Mouse (Mus musculus) Patski (cell line): ENCODE data around the gene D7Ertd443e. TPM values are rescaled to one million over a fixed set of nuclear protein-coding genes. Genes with fewer than 3 reads are reported as not detected.

ENCODE experiments used
- ATAC-seq: fragments of 100-300 bp; one replicate; pipeline ENCODE4 v1.8.0; 2021
- CTCF ChIA-PET: fragments of 350-600 bp; sonication (Branson Sonifier 250); formaldehyde crosslinking; loops from one replicate; lab custom pipeline; 2022; ENCODE audit warnings: inconsistent platforms; lab: Charles Lee
- POLR2A ChIA-PET: fragments of 350-600 bp; sonication (Branson Sonifier 250); formaldehyde crosslinking; loops from one replicate; lab custom pipeline; 2022; ENCODE audit warnings: antibody characterized with exemption, inconsistent platforms; lab: Charles Lee
- DNase-seq: peaks from one replicate; pipeline ENCODE4 v3.0.0-alpha.2; 2011; ENCODE audit warnings: low read depth, low spot score
- H3K27me3 ChIP-seq: fragments of 371-371 bp; one replicate; pipeline ENCODE4 v1.5.1; 2021
- CTCF ChIP-seq: fragments of 100-300 bp; IDR thresholded peaks from one replicate; pipeline ENCODE4 v1.5.1; 2021
- in situ Hi-C: fragments of 300-500 bp; cut with MboI; formaldehyde crosslinking; loops from 3 replicates; pipeline ENCODE4 v1.11.1; 2018; ENCODE audit warnings: low pct_unique_long_range_greater_than_20kb, mixed read lengths
- polyA plus RNA-seq: library from polyadenylated mRNA; unstranded; gene quantifications from one replicate; pipeline ENCODE4 v1.2.3, GENCODE M21; 2021

D7Ertd443e gene
- polyA plus RNA-seq, 1 experiment from 2014 or later = 0.31 TPM

DNA sequence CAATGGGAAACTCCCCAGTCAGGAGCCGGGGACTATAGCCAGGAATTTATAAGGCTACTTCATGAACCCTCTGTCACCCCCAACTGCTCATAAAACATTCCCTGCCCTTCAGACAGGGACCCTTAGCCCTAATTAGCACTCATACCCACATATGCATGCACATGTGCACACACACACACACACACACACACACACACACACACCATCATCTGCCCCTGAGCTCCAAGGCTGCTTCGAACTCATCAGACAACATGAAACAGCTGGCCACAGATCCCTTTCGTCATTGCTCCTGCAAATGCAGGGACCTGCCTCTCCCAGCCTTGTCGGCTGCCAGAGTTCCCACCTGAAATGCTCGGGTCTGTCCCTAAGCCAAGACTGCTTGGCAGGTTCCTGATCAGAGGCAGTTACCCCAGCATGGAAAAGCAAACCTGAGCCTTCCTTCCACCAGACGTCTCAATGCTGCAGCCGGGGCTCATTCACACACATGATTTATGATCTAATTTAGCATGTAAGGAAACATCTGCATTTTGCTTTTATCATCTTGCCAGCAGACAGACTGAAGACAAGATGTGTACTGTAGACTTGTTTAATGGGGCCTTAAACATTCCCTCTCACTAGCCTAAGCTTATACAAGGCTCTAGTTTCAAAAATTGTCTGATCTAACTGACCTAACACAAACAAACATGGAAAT is 95.7 kb downstream of the D7Ertd443e start:
- no peaks in the 10 kb centered on the region for H3K27me3 ChIP-seq
- DNase-seq = no peak
- no peak for ATAC-seq
- no peak for TF ChIP-seq CTCF
- in situ Hi-C loops = no loop called here
- ChIA-PET CTCF (no interaction called here), POLR2A (interaction anchor here (0.9 to 1.6 kb wide), 2 partner anchors 9 to 12 kb away, joined by 3 to 6 read pairs; no protein-coding TSS in a partner anchor)

DNA sequence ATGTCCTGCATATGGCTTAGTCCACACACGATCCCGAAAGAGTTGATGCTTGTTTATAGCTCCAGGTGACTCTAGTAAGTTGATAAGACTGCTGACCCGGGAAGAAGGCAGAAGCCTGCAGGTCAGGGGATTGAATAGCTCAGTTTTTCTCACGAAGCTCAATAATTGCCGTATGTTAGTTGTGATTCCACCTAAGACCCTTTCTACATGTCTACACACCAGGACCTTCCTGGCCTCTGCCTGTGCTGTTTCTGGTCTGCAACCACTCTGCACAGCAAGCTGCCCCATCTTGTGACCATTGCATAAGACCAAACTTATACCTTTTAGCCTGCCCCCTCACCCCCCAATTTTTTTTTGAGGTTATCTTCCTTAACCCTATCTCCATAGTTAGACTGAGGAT is 96.3 kb downstream of the D7Ertd443e start:
- CTCF ChIA-PET = interaction anchor here (0.8 kb wide), 1 partner anchor 10 kb away, joined by 3 read pairs; no protein-coding TSS in a partner anchor
- POLR2A ChIA-PET = interaction anchor here (0.5 to 1.6 kb wide), 5 partner anchors 10 to 83 kb away, joined by 3 to 6 read pairs (median 3); no protein-coding TSS in a partner anchor

DNA sequence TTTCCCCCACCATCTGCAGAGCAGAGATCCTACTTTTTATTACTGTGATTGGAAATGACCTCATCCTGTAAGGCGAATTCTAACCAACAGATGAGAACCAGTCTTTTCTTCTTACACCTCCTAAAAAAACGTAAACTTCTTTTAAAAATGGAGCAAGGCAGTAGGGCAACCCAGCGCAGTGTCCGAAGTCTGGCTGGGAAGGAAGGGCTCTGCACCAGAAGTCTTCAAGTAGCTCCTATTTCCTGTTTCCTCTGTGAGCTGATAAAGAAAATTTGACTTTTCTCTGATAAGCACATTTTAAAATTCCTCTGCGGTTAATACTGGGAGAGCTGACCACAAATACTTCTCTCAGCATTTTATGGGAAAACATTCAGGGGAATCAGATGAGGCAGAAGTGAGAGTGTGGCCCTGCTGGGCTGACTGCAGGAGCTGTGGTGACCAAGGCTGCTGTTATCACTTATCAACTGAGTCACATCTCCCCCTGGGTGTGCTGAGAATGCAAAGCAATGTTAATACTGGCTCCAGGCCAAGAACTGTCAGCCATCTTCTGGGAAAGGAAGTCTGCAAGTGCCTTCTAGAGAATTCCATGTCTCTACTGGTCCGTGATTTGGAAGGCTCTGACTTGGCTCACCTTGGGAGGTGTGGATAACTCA is 97.8 kb downstream of the D7Ertd443e start:
- CTCF ChIA-PET = no interaction called here
- POLR2A ChIA-PET = no interaction called here
- no peaks in the 10 kb centered on the region for H3K27me3 ChIP-seq
- TF ChIP-seq CTCF = no peak
- DNase-seq (peak; percentile 89), ATAC-seq (peak; percentile 92)
- in situ Hi-C loops = no loop called here

More for the DNA sequence above, 96.3 kb downstream of the D7Ertd443e start:
- ATAC-seq = no peak
- no peak for DNase-seq
- in situ Hi-C loops = no loop called here
- no peaks in the 10 kb centered on the region for H3K27me3 ChIP-seq
- no peak for TF ChIP-seq CTCF

DNA sequence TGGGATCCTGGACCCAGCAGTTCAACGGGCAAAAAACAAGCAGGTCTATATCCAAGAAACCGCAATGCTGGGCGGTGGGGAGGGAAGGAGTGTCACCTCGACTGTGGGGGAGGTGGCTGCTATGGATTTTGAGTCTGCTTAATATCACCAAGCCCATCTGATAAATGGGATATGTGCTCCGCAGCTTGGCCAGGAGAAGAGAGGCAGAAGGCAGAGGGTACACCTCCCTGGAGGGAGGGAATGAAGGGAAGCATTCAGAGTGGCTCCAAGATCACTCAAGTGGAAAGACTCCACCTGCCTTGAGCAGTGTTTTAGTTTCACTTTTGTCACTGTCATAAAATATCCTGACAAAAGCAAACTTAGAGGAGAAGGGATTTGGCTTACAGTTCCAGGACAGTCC is 112.5 kb downstream of the D7Ertd443e start:
- no peak for TF ChIP-seq CTCF
- ChIA-PET CTCF (interaction anchor here (1.7 kb wide), 1 partner anchor 10 kb away, joined by 4 read pairs; no protein-coding TSS in a partner anchor), POLR2A (no interaction called here)
- no peak for ATAC-seq
- no peaks in the 10 kb centered on the region for H3K27me3 ChIP-seq
- no peak for DNase-seq
- in situ Hi-C loops = loop anchor here (25.0 kb wide), 1 partner anchor 489 kb away; no protein-coding TSS in a partner anchor

DNA sequence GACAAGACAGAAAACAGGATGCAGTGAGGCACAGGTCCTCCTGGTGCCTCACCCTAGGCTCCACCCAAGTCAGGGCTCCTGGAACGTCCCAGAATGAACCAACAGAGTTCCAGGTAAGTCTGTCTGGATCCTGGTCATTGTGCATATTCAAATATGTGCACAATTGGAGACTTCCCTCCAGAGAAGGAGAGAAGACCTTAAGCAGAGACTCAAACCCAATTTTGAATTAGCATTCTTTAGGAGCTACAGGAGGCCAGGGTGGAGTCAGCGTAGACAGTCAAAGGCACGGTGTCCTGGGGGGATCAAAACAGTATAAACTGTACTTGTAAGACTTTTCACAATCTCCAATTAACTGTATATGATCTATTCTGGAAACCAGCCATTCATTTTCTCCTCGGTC is 113.0 kb downstream of the D7Ertd443e start:
- DNase-seq (no peak), ATAC-seq (no peak)
- no peaks in the 10 kb centered on the region for H3K27me3 ChIP-seq
- in situ Hi-C loops = loop anchor here (25.0 kb wide), 1 partner anchor 490 kb away; no protein-coding TSS in a partner anchor
- ChIA-PET CTCF (interaction anchor here (1.7 kb wide), 1 partner anchor 10 kb away, joined by 4 read pairs; no protein-coding TSS in a partner anchor), POLR2A (no interaction called here)
- no peak for TF ChIP-seq CTCF

DNA sequence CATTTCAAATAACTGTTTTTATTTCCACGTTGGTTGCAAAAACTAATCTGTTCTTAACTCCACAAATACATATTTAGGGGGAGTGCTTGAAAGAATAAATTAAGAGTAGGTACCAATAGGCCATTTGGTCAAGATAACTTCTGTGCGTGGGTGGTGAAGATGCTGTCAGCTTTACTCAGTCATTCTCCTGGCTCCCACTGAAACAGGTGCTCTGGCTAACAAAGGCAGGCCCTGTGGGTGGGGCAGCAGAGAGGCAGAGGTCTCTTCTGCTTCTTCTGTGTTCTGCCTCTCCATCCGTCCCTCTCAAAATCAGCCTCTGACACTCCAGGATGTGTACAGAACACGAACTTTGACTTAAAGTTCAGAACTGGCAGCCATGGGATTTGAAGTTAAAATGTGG is 119.7 kb downstream of the D7Ertd443e start:
- H3K27me3 ChIP-seq = no peaks in the 10 kb centered on the region
- POLR2A ChIA-PET = no interaction called here
- in situ Hi-C loops = loop anchor here (10.0 to 25.0 kb wide), 3 partner anchors 279 to 497 kb away; no protein-coding TSS in a partner anchor
- TF ChIP-seq CTCF = no peak
- no peak for ATAC-seq
- DNase-seq = no peak
- CTCF ChIA-PET = interaction anchor here (1.0 kb wide), 1 partner anchor 13 kb away, joined by 3 read pairs; no protein-coding TSS in a partner anchor

DNA sequence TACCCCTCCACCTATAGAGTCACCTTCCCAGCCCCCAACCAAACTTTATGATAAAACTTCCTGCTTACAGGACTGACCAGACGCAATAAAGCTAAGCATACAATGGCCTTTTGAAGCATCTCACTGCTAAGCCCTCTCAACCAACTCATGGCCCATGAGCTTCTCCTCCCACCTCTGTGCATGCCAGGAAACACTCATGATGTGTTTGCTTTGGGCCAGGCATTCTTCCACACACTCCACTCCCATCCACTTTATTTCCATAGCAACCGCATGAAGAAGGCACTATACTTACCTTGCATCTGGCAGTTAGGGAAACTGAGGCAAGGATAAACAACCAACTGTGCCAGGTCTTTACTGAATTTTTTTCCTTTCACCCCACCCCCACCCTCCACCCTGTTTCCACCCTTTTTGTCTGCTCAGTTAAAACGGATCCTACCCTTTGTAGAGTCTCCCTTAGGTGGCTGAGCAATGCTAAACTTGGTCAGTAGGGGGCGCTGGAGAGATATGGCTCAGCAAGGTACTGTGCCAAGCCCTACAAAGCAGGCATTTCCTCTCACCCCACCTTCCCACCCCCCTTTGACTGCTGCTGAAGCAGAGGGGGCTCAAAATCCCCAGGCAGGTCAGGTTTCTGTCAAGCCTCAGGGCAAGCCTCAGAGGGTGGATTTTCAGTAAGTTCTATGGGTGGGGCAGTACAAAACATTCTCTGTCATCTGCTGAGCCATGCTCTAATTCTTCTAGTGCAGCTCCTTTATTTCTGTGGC is 122.1 kb downstream of the D7Ertd443e start:
- ChIA-PET POLR2A (interaction anchor here (2.2 kb wide), 1 partner anchor 82 kb away, joined by 6 read pairs; no protein-coding TSS in a partner anchor), CTCF (interaction anchor here (0.8 to 2.3 kb wide), 9 partner anchors 20 to 408 kb away, joined by 3 to 9 read pairs (median 4); no protein-coding TSS in a partner anchor)
- peak; percentile 91 for TF ChIP-seq CTCF
- H3K27me3 ChIP-seq = no peaks in the 10 kb centered on the region
- in situ Hi-C loops = loop anchor here (5.0 to 25.0 kb wide), 5 partner anchors 84 to 499 kb away; no protein-coding TSS in a partner anchor
- DNase-seq = peak; percentile 94
- ATAC-seq = peak; percentile 68

DNA sequence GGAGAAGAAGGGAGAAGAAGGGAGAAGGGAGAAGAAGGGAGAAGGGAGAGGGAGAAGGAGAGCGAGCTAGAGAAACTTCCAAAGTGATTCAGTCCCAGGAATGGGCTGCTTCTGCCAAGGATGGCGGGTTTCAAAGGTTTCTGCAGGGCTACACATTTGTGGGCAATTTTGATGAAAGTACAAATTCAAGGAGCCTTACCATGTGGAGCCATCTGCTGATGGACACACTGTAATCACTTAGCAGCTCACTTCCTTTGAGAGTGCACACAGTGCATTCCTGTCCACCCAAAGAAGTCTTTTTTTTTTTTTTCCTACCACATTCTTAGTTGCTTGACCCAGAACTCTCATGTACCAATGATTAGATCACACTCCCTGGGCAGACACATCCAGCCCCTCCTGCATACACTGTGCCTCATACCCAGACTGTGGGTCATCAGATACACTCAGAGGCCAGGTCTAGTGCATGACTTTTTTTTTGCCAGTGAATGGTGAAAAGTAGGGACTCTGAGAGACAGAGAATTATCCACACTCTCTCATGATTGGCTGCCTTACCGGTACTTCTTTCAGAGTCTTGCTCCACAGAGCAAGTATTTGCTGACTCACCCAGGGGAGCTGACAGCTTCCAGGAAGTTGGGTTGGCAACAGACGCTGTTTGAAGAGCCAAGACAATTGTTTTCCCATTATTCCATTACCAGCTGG is 124.3 kb downstream of the D7Ertd443e start:
- CTCF ChIA-PET = interaction anchor here (0.8 to 1.1 kb wide), 2 partner anchors 408 to 451 kb away, joined by 3 read pairs; no protein-coding TSS in a partner anchor
- in situ Hi-C loops = loop anchor here (5.0 to 25.0 kb wide), 5 partner anchors 86 to 501 kb away; no protein-coding TSS in a partner anchor
- peak; percentile 58 for TF ChIP-seq CTCF

DNA sequence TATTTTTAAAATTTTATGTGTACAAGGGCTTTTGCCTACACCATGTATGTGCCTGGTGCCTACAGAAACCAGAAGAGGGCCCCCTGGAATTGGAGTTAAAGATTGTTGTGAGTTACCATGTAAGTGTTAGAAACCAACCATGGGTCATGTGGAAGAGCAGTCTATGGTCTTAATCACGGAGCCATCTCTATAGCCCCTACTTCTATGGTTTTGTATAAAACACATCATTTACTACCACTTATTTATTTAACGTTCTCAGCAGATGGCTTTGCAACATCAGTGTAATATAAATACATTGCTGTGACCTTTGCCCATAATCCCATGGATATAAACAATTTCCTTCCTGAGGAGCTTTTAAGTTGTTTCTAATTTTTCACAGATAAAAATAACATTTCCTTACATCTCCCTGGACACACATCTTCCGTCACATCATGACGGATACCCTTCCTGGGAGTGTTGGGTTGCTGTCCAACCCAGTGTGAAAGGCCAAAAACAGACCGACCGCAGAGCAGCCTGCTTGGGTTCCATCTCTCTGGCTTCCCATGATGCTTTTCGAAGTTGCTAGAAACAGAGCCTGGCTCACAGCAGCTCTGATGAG is 135.1 kb downstream of the D7Ertd443e start:
- ChIA-PET CTCF (interaction anchor here (1.2 to 1.7 kb wide), 2 partner anchors 8 to 10 kb away, joined by 3 to 5 read pairs; no protein-coding TSS in a partner anchor), POLR2A (interaction anchor here (0.6 kb wide), 1 partner anchor 10 kb away, joined by 3 read pairs; no protein-coding TSS in a partner anchor)
- TF ChIP-seq CTCF = no peak
- ATAC-seq (no peak), DNase-seq (no peak)
- no peaks in the 10 kb centered on the region for H3K27me3 ChIP-seq
- in situ Hi-C loops = loop anchor here (25.0 kb wide), 1 partner anchor 512 kb away; no protein-coding TSS in a partner anchor

More for the DNA sequence above, 124.3 kb downstream of the D7Ertd443e start:
- POLR2A ChIA-PET = interaction anchor here (1.5 to 2.2 kb wide), 2 partner anchors 35 to 84 kb away, joined by 5 to 6 read pairs; no protein-coding TSS in a partner anchor
- H3K27me3 ChIP-seq = no peaks in the 10 kb centered on the region
- ATAC-seq (peak; percentile 92), DNase-seq (peak; percentile 94)
